Mouse (Mus musculus): ENCODE measurements at regions not wholly inside any gene's neighbourhood (a gene's known extent, or its start where the extent isn't known, plus 50 kb on each side); places are given as distances from the start of the nearest gene placed in this dataset.

GRCm38 (mm10) chr12:77694101-77694500, 456.2 kb downstream of the Fut8 start:
- peaks cover 23% of the 10 kb centered on the region; the same call in 1 of the 2 replicates for H3K4me1 ChIP-seq
- no peak overlapping the region for H3K27ac ChIP-seq
- H3K9me3 ChIP-seq: no peaks in the 10 kb centered on the region
- H3K36me3 ChIP-seq (replicated peaks): no peaks in the 10 kb centered on the region
- no peak overlapping the region for H3K4me3 ChIP-seq
- DNase-seq (ENCODE audit: extremely low spot score, low spot score): no peak
- no peaks in the 10 kb centered on the region for H3K27me3 ChIP-seq (ENCODE audit: poor library complexity, severe bottlenecking)
- 87% methylated on average over 6 of the region's 6 CpGs for WGBS

- Histone ChIP-seq H3K4me1 (peaks cover 15% of the 10 kb centered on the region; the same call in 1 of the 2 replicates), H3K36me3 (replicated peaks) (no peaks in the 10 kb centered on the region), H3K27ac (no peak overlapping the region), H3K9me3 (no peaks in the 10 kb centered on the region), H3K4me3 (no peak overlapping the region), H3K27me3 (ENCODE audit: poor library complexity, severe bottlenecking) (no peaks in the 10 kb centered on the region)
- no peak for DNase-seq (ENCODE audit: extremely low spot score, low spot score)
- 86% methylated on average over 8 of the region's 8 CpGs for whole genome bisulfite sequencing
Measured at GRCm38 (mm10) chr12:77696039-77696631, 458.2 kb downstream of the Fut8 start.

- WGBS: 87% methylated on average over 4 of the region's 4 CpGs
- DNase-seq (ENCODE audit: extremely low spot score, low spot score): no peak
- H3K27ac ChIP-seq: no peak overlapping the region
- no peaks in the 10 kb centered on the region for H3K36me3 ChIP-seq (replicated peaks)
- no peak overlapping the region for H3K4me3 ChIP-seq
- H3K9me3 ChIP-seq: no peaks in the 10 kb centered on the region
- H3K27me3 ChIP-seq (ENCODE audit: poor library complexity, severe bottlenecking): no peaks in the 10 kb centered on the region
- H3K4me1 ChIP-seq: peaks cover 15% of the 10 kb centered on the region; the same call in 1 of the 2 replicates
Measured at GRCm38 (mm10) chr12:77696662-77697061, 458.7 kb downstream of the Fut8 start.

GRCm38 (mm10) chr12:77698088-77698487, 460.2 kb downstream of the Fut8 start:
- WGBS: 73% methylated on average over 7 of the region's 7 CpGs
- no peak for DNase-seq (ENCODE audit: extremely low spot score, low spot score)
- peaks cover 10% of the 10 kb centered on the region; the same call in 1 of the 2 replicates for H3K4me1 ChIP-seq

GRCm38 (mm10) chr12:77699896-77700605, 462.1 kb downstream of the Fut8 start:
- 29% methylated on average over 2 of the region's 2 CpGs for WGBS
- H3K27ac ChIP-seq: no peak overlapping the region
- H3K9me3 ChIP-seq: no peaks in the 10 kb centered on the region
- no peaks in the 10 kb centered on the region for H3K36me3 ChIP-seq (replicated peaks)
- no peak overlapping the region for H3K4me3 ChIP-seq
- peaks cover 9% of the 10 kb centered on the region; the same call in 1 of the 2 replicates for H3K4me1 ChIP-seq
- no peaks in the 10 kb centered on the region for H3K27me3 ChIP-seq (ENCODE audit: poor library complexity, severe bottlenecking)
- DNase-seq (ENCODE audit: extremely low spot score, low spot score): no peak

More at GRCm38 (mm10) chr12:77698088-77698487, 460.2 kb downstream of the Fut8 start:
- no peaks in the 10 kb centered on the region for H3K27me3 ChIP-seq (ENCODE audit: poor library complexity, severe bottlenecking)
- no peaks in the 10 kb centered on the region for H3K36me3 ChIP-seq (replicated peaks)
- no peak overlapping the region for H3K4me3 ChIP-seq
- no peak overlapping the region for H3K27ac ChIP-seq
- H3K9me3 ChIP-seq: no peaks in the 10 kb centered on the region

- Histone ChIP-seq H3K27ac (no peak overlapping the region), H3K36me3 (replicated peaks) (no peaks in the 10 kb centered on the region), H3K4me3 (no peak overlapping the region), H3K4me1 (peaks cover 20% of the 10 kb centered on the region), H3K9me3 (no peaks in the 10 kb centered on the region), H3K27me3 (ENCODE audit: poor library complexity, severe bottlenecking) (no peaks in the 10 kb centered on the region)
- WGBS: 80% methylated on average over 7 of the region's 7 CpGs
- DNase-seq (ENCODE audit: extremely low spot score, low spot score): no peak
Measured at GRCm38 (mm10) chr12:77715506-77715905, 477.6 kb downstream of the Fut8 start.

GRCm38 (mm10) chr12:77715979-77716378, 478.1 kb downstream of the Fut8 start:
- H3K4me1 ChIP-seq: peaks cover 20% of the 10 kb centered on the region
- 0 out of 2 replicates have a peak overlapping the region, but pooled peaks have one; percentile 35 for H3K27ac ChIP-seq

GRCm38 (mm10) chr12:77727766-77728165, 466.3 kb upstream of the Gm6657 start:
- H3K9me3 ChIP-seq: no peaks in the 10 kb centered on the region; the same call in 1 of the 2 replicates
- H3K4me1 ChIP-seq: no peaks in the 10 kb centered on the region
- H3K36me3 ChIP-seq (replicated peaks): no peaks in the 10 kb centered on the region
- no peak overlapping the region for H3K27ac ChIP-seq
- H3K27me3 ChIP-seq (ENCODE audit: poor library complexity, severe bottlenecking): no peaks in the 10 kb centered on the region
- DNase-seq (ENCODE audit: extremely low spot score, low spot score): no peak
- no peak overlapping the region for H3K4me3 ChIP-seq
- 46% methylated on average over 4 of the region's 4 CpGs for WGBS

More at GRCm38 (mm10) chr12:77715979-77716378, 478.1 kb downstream of the Fut8 start:
- Histone ChIP-seq H3K4me3 (no peak overlapping the region), H3K36me3 (replicated peaks) (no peaks in the 10 kb centered on the region), H3K9me3 (no peaks in the 10 kb centered on the region), H3K27me3 (ENCODE audit: poor library complexity, severe bottlenecking) (no peaks in the 10 kb centered on the region)
- WGBS: 7% methylated on average over 2 of the region's 2 CpGs
- DNase-seq (ENCODE audit: extremely low spot score, low spot score): peak; percentile 41

GRCm38 (mm10) chr12:77739047-77739760, 454.8 kb upstream of the Gm6657 start:
- no peak for DNase-seq (ENCODE audit: extremely low spot score, low spot score)
- H3K4me1 ChIP-seq: peaks cover 24% of the 10 kb centered on the region
- peaks cover 25% of the 10 kb centered on the region for H3K27me3 ChIP-seq (ENCODE audit: poor library complexity, severe bottlenecking)
- no peaks in the 10 kb centered on the region for H3K36me3 ChIP-seq (replicated peaks)
- H3K27ac ChIP-seq: no peak overlapping the region
- H3K9me3 ChIP-seq: no peaks in the 10 kb centered on the region
- 71% methylated on average over 6 of the region's 6 CpGs for WGBS
- no peak overlapping the region for H3K4me3 ChIP-seq

GRCm38 (mm10) chr12:77742716-77743115, 451.3 kb upstream of the Gm6657 start:
- Histone ChIP-seq H3K4me1 (peaks cover 24% of the 10 kb centered on the region), H3K27ac (no peak overlapping the region), H3K36me3 (replicated peaks) (no peaks in the 10 kb centered on the region), H3K27me3 (ENCODE audit: poor library complexity, severe bottlenecking) (peaks cover 17% of the 10 kb centered on the region), H3K9me3 (no peaks in the 10 kb centered on the region), H3K4me3 (no peak overlapping the region)
- DNase-seq (ENCODE audit: extremely low spot score, low spot score): no peak
- 58% methylated on average over 3 of the region's 3 CpGs for WGBS

GRCm38 (mm10) chr12:77749438-77750007, 444.5 kb upstream of the Gm6657 start:
- no peaks in the 10 kb centered on the region; the same call in 1 of the 2 replicates for H3K9me3 ChIP-seq
- H3K4me1 ChIP-seq: no peaks in the 10 kb centered on the region
- no peak overlapping the region for H3K27ac ChIP-seq
- H3K4me3 ChIP-seq: no peak overlapping the region
- no peaks in the 10 kb centered on the region for H3K27me3 ChIP-seq (ENCODE audit: poor library complexity, severe bottlenecking)
- no peaks in the 10 kb centered on the region for H3K36me3 ChIP-seq (replicated peaks)
- DNase-seq (ENCODE audit: extremely low spot score, low spot score): no peak
- WGBS: 70% methylated on average over 3 of the region's 3 CpGs

GRCm38 (mm10) chr12:77752181-77752580, 441.9 kb upstream of the Gm6657 start:
- Histone ChIP-seq H3K9me3 (no peaks in the 10 kb centered on the region; the same call in 1 of the 2 replicates), H3K27ac (no peak overlapping the region), H3K4me3 (no peak overlapping the region), H3K4me1 (no peaks in the 10 kb centered on the region), H3K36me3 (replicated peaks) (no peaks in the 10 kb centered on the region), H3K27me3 (ENCODE audit: poor library complexity, severe bottlenecking) (no peaks in the 10 kb centered on the region)
- 93% methylated on average over 5 of the region's 5 CpGs for WGBS
- DNase-seq (ENCODE audit: extremely low spot score, low spot score): no peak
